Mouse (Mus musculus) neural tube, embryonic 11.5 days (tissue): Measurements from ENCODE around the gene Efr3b. TPM values are rescaled to one million over a fixed set of nuclear protein-coding genes. Genes with fewer than 3 reads are reported as not detected.

Experiments
- ATAC-seq: fragments of 200-750 bp; cut with Nextera tagmentation; 2 replicates; pipeline ENCODE4 v1.8.0; 2017; ENCODE audit warnings: moderate number of reproducible peaks, mild to moderate bottlenecking, moderate TSS enrichment, moderate library complexity; ENCODE audit not compliant: insufficient read depth, low FRiP score, low TSS enrichment
- DNase-seq: peaks from one replicate; pipeline ENCODE4 v3.0.0-alpha.2; 2015; ENCODE audit warnings: low spot score
- H3K27ac ChIP-seq: fragments of 300-500 bp; sonication (generic); 2 replicates; pipeline ENCODE4 v1.5.1; 2014; ENCODE audit warnings: low read depth, mild to moderate bottlenecking, low read length
- H3K27me3 ChIP-seq: fragments of 300-500 bp; sonication (generic); 2 replicates; pipeline ENCODE4 v1.6.1; 2014; ENCODE audit warnings: mild to moderate bottlenecking, low read length, mixed read lengths; ENCODE audit not compliant: control insufficient read depth, insufficient read depth
- H3K36me3 ChIP-seq: fragments of 300-500 bp; sonication (generic); 2 replicates; pipeline ENCODE4 v1.6.1; 2014; ENCODE audit warnings: mild to moderate bottlenecking, low read length, moderate library complexity, mixed read lengths; ENCODE audit not compliant: control insufficient read depth, insufficient read depth
- H3K4me1 ChIP-seq: fragments of 300-500 bp; sonication (generic); 2 replicates; pipeline ENCODE4 v1.6.1; 2014; ENCODE audit warnings: low read length, mixed read lengths; ENCODE audit not compliant: control insufficient read depth, insufficient read depth
- H3K4me2 ChIP-seq: fragments of 300-500 bp; sonication (generic); 2 replicates; pipeline ENCODE4 v1.6.1; 2014; ENCODE audit warnings: low read depth, mild to moderate bottlenecking, moderate library complexity
- H3K4me3 ChIP-seq: fragments of 300-500 bp; sonication (generic); 2 replicates; pipeline ENCODE4 v1.5.1; 2014; ENCODE audit warnings: low read depth, low read length
- H3K9ac ChIP-seq: fragments of 300-500 bp; sonication (generic); 2 replicates; pipeline ENCODE4 v1.6.1; 2014; ENCODE audit warnings: mild to moderate bottlenecking, low read length
- H3K9me3 ChIP-seq: fragments of 300-500 bp; sonication (generic); 2 replicates; pipeline ENCODE4 v1.6.1; 2016; ENCODE audit warnings: low read length; ENCODE audit not compliant: control insufficient read depth
- WGBS: fragments of 180-500 bp; shearing (Covaris S2); extraction: QIAGEN DNeasy Blood & Tissue Kit; methylation state at CpG from one replicate; pipeline ENCODE4 v1.1.7; 2014; 5-methylcytosine and 5-hydroxymethylcytosine counted together
- polyA plus RNA-seq: library from polyadenylated mRNA; unstranded; fragments of >200 nt; fragmentation: Nextera tagmentation; extraction: Ambion mirVana; gene quantifications from 2 replicates; pipeline ENCODE4 v1.2.1, GENCODE M21; 2014

The Efr3b gene
- polyA plus RNA-seq, 1 experiment from 2014 or later: 17.5 TPM

- no peak for ATAC-seq
- Histone ChIP-seq H3K4me2 (no peak overlapping the region), H3K36me3 (no peaks in the 10 kb centered on the region), H3K9ac (no peak overlapping the region), H3K27me3 (no peaks in the 10 kb centered on the region), H3K4me3 (no peak overlapping the region), H3K9me3 (no peaks in the 10 kb centered on the region), H3K27ac (no peak overlapping the region), H3K4me1 (0 out of 2 replicates have a peak, but pooled peaks cover 4% of the 10 kb centered on the region)
- WGBS: 48% methylated on average over 4 of the region's 4 CpGs
- no peak for DNase-seq
Measured at GRCm38 (mm10) chr12:4007766-4008165, 30.9 kb downstream of the Efr3b start.

DNA sequence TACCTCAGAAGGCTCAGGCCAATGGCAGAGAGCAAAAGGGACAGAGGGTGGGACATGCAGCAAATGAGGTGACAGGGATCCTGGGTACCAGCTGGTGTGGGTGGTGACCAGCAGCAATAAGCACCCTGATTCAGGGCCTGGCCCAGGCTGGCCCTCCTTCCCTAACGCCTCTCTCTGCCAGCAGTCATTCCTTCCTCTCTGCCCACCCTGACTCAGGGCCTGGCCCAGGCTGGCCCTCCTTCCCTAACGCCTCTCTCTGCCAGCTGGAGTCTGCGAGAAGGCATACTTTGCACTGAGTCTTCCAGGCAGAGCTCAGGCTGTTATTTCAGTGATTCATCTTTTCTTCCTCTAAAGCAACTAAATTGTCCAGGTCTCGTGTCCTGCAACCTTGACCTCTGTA is 31.5 kb downstream of the Efr3b start:
- H3K36me3 ChIP-seq: no peaks in the 10 kb centered on the region
- 0 out of 2 replicates have a peak, but pooled peaks cover 4% of the 10 kb centered on the region for H3K4me1 ChIP-seq
- no peak for ATAC-seq
- no peaks in the 10 kb centered on the region for H3K9me3 ChIP-seq
- 35% methylated on average over 4 of the region's 4 CpGs for WGBS
- no peak overlapping the region; the same call in 1 of the 2 replicates for H3K27ac ChIP-seq
- no peak for DNase-seq
- no peak overlapping the region for H3K9ac ChIP-seq
- H3K4me2 ChIP-seq: no peak overlapping the region
- H3K4me3 ChIP-seq: no peak overlapping the region
- H3K27me3 ChIP-seq: no peaks in the 10 kb centered on the region

- Histone ChIP-seq H3K4me1 (0 out of 2 replicates have a peak, but pooled peaks cover 4% of the 10 kb centered on the region), H3K27me3 (no peaks in the 10 kb centered on the region), H3K9me3 (no peaks in the 10 kb centered on the region), H3K36me3 (no peaks in the 10 kb centered on the region), H3K27ac (no peak overlapping the region), H3K9ac (no peak overlapping the region), H3K4me2 (no peak overlapping the region), H3K4me3 (no peak overlapping the region)
- DNase-seq (no peak), ATAC-seq (no peak)
- 78% methylated on average over 7 of the region's 7 CpGs for WGBS
Measured at GRCm38 (mm10) chr12:4006079-4006478, 32.6 kb downstream of the Efr3b start.

- H3K4me3 ChIP-seq: no peak overlapping the region
- no peak for ATAC-seq
- 14% methylated on average over 6 of the region's 6 CpGs for WGBS
Measured at GRCm38 (mm10) chr12:4004648-4005047, 34.1 kb downstream of the Efr3b start.

DNA sequence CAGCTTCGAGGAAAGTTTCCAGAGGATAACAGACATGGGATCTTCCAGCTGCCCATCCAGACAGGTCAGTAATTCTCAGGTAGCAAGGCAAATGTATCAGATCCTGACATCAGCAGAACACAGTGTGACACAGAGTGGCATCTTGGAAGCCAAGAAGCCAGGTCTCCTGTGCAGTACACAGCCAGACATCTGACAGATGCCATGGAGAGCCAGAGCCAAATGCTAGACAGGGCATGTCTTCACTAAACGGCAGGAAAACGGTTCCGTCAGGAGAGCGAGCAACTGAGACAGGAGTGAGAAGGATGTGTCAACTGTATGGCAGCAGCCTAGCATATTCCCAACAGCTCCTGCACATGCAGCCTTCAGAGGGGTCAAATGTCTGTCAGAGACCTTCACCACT is 38.3 kb downstream of the Efr3b start:
- Histone ChIP-seq H3K27me3 (no peaks in the 10 kb centered on the region), H3K27ac (no peak overlapping the region), H3K36me3 (no peaks in the 10 kb centered on the region), H3K9me3 (no peaks in the 10 kb centered on the region), H3K4me3 (no peak overlapping the region), H3K4me1 (no peaks in the 10 kb centered on the region), H3K9ac (no peak overlapping the region), H3K4me2 (no peak overlapping the region)
- ATAC-seq (no peak), DNase-seq (no peak)
- 96% methylated on average over 5 of the region's 5 CpGs for WGBS

More at GRCm38 (mm10) chr12:4004648-4005047, 34.1 kb downstream of the Efr3b start:
- DNase-seq: no peak
- H3K4me2 ChIP-seq: no peak overlapping the region
- H3K4me1 ChIP-seq: 0 out of 2 replicates have a peak, but pooled peaks cover 4% of the 10 kb centered on the region
- no peaks in the 10 kb centered on the region for H3K27me3 ChIP-seq
- H3K9me3 ChIP-seq: no peaks in the 10 kb centered on the region
- no peaks in the 10 kb centered on the region for H3K36me3 ChIP-seq
- H3K9ac ChIP-seq: no peak overlapping the region
- no peak overlapping the region for H3K27ac ChIP-seq

GRCm38 (mm10) chr12:3996749-3997148 is 42.0 kb downstream of the Efr3b start:
- no peak overlapping the region for H3K9ac ChIP-seq
- no peaks in the 10 kb centered on the region for H3K36me3 ChIP-seq
- DNase-seq: no peak
- no peak overlapping the region for H3K27ac ChIP-seq
- ATAC-seq: no peak
- WGBS: 86% methylated on average over 9 of the region's 9 CpGs
- no peak overlapping the region for H3K4me3 ChIP-seq
- H3K9me3 ChIP-seq: no peaks in the 10 kb centered on the region
- H3K4me2 ChIP-seq: no peak overlapping the region
- H3K4me1 ChIP-seq: no peaks in the 10 kb centered on the region
- H3K27me3 ChIP-seq: no peaks in the 10 kb centered on the region

DNA sequence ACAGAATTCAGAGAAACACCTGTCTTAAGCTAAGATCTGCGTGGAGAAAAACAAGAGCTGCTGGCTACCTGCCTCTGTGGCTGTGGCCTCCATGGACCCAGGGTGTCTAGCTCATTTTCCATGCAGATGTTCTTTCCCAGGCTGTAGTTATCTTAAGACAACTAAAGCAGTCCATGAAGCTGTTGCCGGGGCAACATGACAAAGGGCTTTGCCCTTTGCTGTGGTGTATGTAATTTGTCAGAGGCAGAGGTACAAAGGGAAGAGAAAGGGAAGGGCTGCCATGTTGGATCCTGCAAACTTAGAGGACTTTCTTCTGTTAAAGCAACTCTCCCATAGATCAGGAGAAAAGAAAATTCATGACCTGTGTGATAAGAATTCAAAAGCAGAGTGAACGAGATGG is 47.7 kb downstream of the Efr3b start:
- Histone ChIP-seq H3K4me3 (no peak overlapping the region), H3K4me1 (peaks cover 11% of the 10 kb centered on the region; the same call in 1 of the 2 replicates), H3K4me2 (no peak overlapping the region), H3K27me3 (no peaks in the 10 kb centered on the region), H3K9me3 (no peaks in the 10 kb centered on the region), H3K27ac (no peak overlapping the region), H3K36me3 (no peaks in the 10 kb centered on the region), H3K9ac (no peak overlapping the region)
- 63% methylated on average over 3 of the region's 3 CpGs for WGBS
- DNase-seq: peak; percentile 58
- ATAC-seq: no peak

- no peak for ATAC-seq
Measured at GRCm38 (mm10) chr12:3989943-3990342, 48.8 kb downstream of the Efr3b start.

DNA sequence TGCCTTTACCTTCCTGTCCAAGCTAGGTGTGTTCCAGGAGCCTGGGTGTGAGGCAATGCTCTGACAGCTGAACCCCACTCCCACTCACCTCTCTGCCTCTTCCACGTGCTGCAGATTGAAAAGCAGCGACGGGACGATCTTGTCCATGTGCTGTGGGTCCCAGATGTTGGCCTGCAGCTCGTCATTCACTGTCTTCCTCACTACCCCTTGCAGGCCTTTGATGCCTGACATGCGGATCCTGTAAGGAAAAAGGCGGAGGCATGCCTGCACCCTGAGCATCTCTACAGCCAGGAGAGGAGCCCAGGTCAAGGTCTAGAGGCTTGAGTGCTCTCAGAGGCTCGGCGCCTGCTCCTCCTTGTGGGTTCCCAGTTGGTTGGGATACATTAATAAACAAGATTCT is 54.3 kb downstream of the Efr3b start:
- Histone ChIP-seq H3K36me3 (no peaks in the 10 kb centered on the region), H3K4me3 (no peak overlapping the region), H3K27me3 (no peaks in the 10 kb centered on the region), H3K4me1 (0 out of 2 replicates have a peak, but pooled peaks cover 2% of the 10 kb centered on the region), H3K9me3 (no peaks in the 10 kb centered on the region), H3K4me2 (no peak overlapping the region), H3K9ac (no peak overlapping the region), H3K27ac (no peak overlapping the region)
- ATAC-seq (no peak), DNase-seq (no peak)
- WGBS: 83% methylated on average over 9 of the region's 9 CpGs

More at GRCm38 (mm10) chr12:3989943-3990342, 48.8 kb downstream of the Efr3b start:
- DNase-seq: peak; percentile 39
- H3K4me3 ChIP-seq: no peak overlapping the region
- H3K27me3 ChIP-seq: no peaks in the 10 kb centered on the region
- 21% methylated on average over 2 of the region's 2 CpGs for WGBS
- 0 out of 2 replicates have a peak overlapping the region, but pooled peaks have one; percentile 6 for H3K27ac ChIP-seq
- H3K36me3 ChIP-seq: no peaks in the 10 kb centered on the region
- no peak overlapping the region for H3K4me2 ChIP-seq
- H3K4me1 ChIP-seq: peaks cover 11% of the 10 kb centered on the region; the same call in 1 of the 2 replicates
- no peak overlapping the region for H3K9ac ChIP-seq
- no peaks in the 10 kb centered on the region for H3K9me3 ChIP-seq
